Mouse (Mus musculus) erythroblast, embryonic 14.5 days (primary cell): ENCODE measurements around the gene Ccdc153.

Experiments used
- GATA1 ChIP-seq: IDR thresholded peaks from 2 replicates; pipeline ENCODE4 v1.6.1; 2012; ENCODE audit warnings: low read length, inconsistent platforms, mixed read lengths
- TAL1 ChIP-seq: IDR thresholded peaks from 3 replicates; pipeline ENCODE4 v1.6.1; 2012; ENCODE audit warnings: low read length, inconsistent platforms, mixed read lengths

DNA sequence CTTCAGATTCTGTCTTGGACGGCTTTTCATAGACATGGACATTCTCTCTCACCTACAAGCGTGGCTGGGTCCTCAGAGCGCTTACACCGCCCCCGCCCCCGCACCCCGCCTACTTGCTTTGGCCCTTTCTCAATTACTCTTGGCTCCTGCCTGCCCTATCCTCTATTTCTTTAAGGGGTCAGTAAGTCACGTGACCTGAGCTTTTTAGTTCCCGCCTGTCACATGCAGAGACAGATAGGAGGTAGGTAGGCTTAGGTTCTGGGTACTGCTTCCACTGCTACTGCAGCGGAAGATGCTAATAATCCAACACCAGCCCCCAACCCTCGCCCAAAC, 48.4 kb downstream of the Ccdc153 start:
- TF ChIP-seq GATA1 (no peak), TAL1 (no peak)
